Mouse (Mus musculus) limb, embryonic 12.5 days (tissue): ENCODE results near the gene Elavl2. TPM values are rescaled to one million over a fixed set of nuclear protein-coding genes. Genes with fewer than 3 reads are reported as not detected.
"Not testable (repeated sequence)": the region's sequence is repeated elsewhere in the genome, so short reads cannot be mapped to it uniquely, and the experiment has no call there.

Experiments used
- ATAC-seq: fragments of 200-750 bp; cut with Nextera tagmentation; 2 replicates; pipeline ENCODE4 v1.8.0; 2017; ENCODE audit warnings: low read depth, moderate TSS enrichment; ENCODE audit not compliant: insufficient number of reproducible peaks, insufficient read depth, low FRiP score, low TSS enrichment
- H3K27ac ChIP-seq: fragments of 300-500 bp; sonication (generic); 2 replicates; pipeline ENCODE4 v1.5.1; 2016; ENCODE audit warnings: mild to moderate bottlenecking, moderate library complexity
- H3K27me3 ChIP-seq: fragments of 300-500 bp; sonication (generic); 2 replicates; pipeline ENCODE4 v1.6.1; 2016; ENCODE audit warnings: mild to moderate bottlenecking, moderate library complexity
- H3K36me3 ChIP-seq: fragments of 300-500 bp; sonication (generic); 2 replicates; pipeline ENCODE4 v1.6.1; 2016; ENCODE audit warnings: mild to moderate bottlenecking, moderate library complexity
- H3K4me1 ChIP-seq: fragments of 300-500 bp; sonication (generic); replicated peaks from 2 replicates; pipeline ENCODE4 v1.6.1; 2016
- H3K4me2 ChIP-seq: fragments of 300-500 bp; sonication (generic); 2 replicates; pipeline ENCODE4 v1.6.1; 2016; ENCODE audit warnings: mild to moderate bottlenecking, moderate library complexity
- H3K4me3 ChIP-seq: fragments of 300-500 bp; sonication (generic); replicated peaks from 2 replicates; pipeline ENCODE4 v1.5.1; 2016; ENCODE audit warnings: mild to moderate bottlenecking
- H3K9ac ChIP-seq: fragments of 300-500 bp; sonication (generic); replicated peaks from 2 replicates; pipeline ENCODE4 v1.6.1; 2016; ENCODE audit warnings: mild to moderate bottlenecking, moderate library complexity
- H3K9me3 ChIP-seq: fragments of 300-500 bp; sonication (generic); 2 replicates; pipeline ENCODE4 v1.6.1; 2016; ENCODE audit warnings: mild to moderate bottlenecking, moderate library complexity
- WGBS: fragments of 180-500 bp; shearing (Covaris S2); methylation state at CpG from one replicate; pipeline ENCODE4 v1.1.7; 2016; 5-methylcytosine and 5-hydroxymethylcytosine counted together
- polyA plus RNA-seq: library from polyadenylated mRNA; unstranded; fragments of >200 nt; fragmentation: Nextera tagmentation; extraction: Ambion mirVana; gene quantifications from 2 replicates; pipeline ENCODE4 v1.2.1, GENCODE M21; 2016

The Elavl2 gene
- polyA plus RNA-seq, 1 experiment from 2014 or later, result 4.7 TPM

DNA sequence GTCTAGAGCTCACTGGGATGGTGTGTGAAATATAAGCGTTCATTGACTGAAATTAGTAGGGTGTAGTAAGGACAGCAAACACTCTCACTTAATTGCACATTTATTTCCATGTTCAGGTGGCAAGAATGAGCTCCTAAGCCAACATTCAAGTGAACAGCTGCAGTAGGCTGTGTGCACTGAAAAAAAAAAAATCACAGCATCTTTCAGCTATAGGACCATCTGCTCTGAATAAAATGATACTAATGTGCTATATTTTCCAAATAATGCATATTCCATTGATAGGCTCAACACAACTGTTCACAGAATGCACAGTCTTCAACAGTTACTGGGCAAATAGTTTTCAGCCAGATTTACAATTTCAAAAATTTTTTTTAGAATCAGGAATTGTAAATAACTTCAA, 89.8 kb downstream of the Elavl2 start:
- Histone ChIP-seq H3K9me3 (no peaks in the 10 kb centered on the region), H3K9ac (no peak overlapping the region), H3K36me3 (no peaks in the 10 kb centered on the region), H3K27me3 (no peaks in the 10 kb centered on the region), H3K27ac (no peak overlapping the region), H3K4me3 (no peak overlapping the region), H3K4me1 (no peaks in the 10 kb centered on the region), H3K4me2 (no peak overlapping the region)
- WGBS, result 87% methylated on average over 1 of the region's 1 CpGs
- no peak for ATAC-seq

- 0 out of 2 replicates have a peak, but pooled peaks have one; percentile 26 for ATAC-seq
- Histone ChIP-seq H3K4me3 (no peak overlapping the region), H3K9ac (no peak overlapping the region), H3K36me3 (no peaks in the 10 kb centered on the region), H3K9me3 (no peaks in the 10 kb centered on the region), H3K27me3 (no peaks in the 10 kb centered on the region), H3K27ac (no peak overlapping the region), H3K4me1 (peaks cover 10% of the 10 kb centered on the region; the same call in 1 of the 2 replicates), H3K4me2 (no peak overlapping the region)
Observed at GRCm38 (mm10) chr4:91297706-91298105, 102.9 kb downstream of the Elavl2 start.

DNA sequence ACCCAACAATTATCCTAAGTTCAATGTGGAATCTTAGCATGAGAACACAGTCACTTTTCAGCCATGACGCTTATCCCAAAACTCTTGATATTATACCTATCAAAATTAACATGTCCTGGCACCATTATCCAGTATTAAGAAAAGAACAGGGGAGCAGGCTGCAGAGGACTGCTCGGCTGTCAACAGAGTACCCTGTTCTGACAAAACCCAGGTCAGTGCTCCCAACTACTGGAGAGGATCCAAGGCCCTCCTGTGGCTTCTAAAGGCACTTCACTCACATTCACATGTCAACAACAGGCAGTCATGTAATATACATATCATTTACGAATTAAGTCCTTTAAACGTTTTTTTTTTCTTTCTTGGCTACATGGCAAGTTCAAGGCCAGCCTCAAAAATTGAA, 105.3 kb downstream of the Elavl2 start:
- H3K9me3 ChIP-seq, result no peaks in the 10 kb centered on the region
- no peak overlapping the region for H3K27ac ChIP-seq
- no peak for ATAC-seq
- H3K4me2 ChIP-seq, result no peak overlapping the region
- 74% methylated on average over 4 of the region's 4 CpGs for WGBS
- no peak overlapping the region for H3K9ac ChIP-seq
- H3K4me1 ChIP-seq, result peaks cover 13% of the 10 kb centered on the region; the same call in 1 of the 2 replicates
- no peaks in the 10 kb centered on the region for H3K36me3 ChIP-seq
- H3K4me3 ChIP-seq, result no peak overlapping the region
- H3K27me3 ChIP-seq, result no peaks in the 10 kb centered on the region

DNA sequence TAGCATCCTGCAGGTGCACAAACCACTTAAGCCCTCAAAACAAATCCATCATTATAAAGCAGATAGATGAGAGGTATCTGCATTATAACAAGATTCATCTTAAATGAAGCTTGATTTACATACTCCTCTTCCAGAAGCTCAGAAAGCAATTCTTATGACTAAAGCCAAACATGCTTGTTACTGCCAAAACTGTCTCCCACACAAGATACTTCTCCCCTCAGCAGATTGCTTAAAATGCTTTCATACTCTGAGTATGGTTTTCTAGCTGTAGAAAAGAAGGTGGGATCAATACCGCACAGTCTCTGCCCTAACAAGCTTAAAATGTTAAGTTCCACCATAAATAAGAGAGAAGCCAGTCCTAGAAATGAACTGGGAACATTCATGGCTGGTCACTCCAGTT, 109.1 kb downstream of the Elavl2 start:
- no peak overlapping the region for H3K4me2 ChIP-seq
- WGBS, result 66% methylated on average over 1 of the region's 1 CpGs
- no peaks in the 10 kb centered on the region for H3K36me3 ChIP-seq
- H3K27ac ChIP-seq, result no peak overlapping the region
- no peak for ATAC-seq
- H3K9ac ChIP-seq, result no peak overlapping the region
- no peaks in the 10 kb centered on the region for H3K27me3 ChIP-seq
- no peaks in the 10 kb centered on the region for H3K9me3 ChIP-seq
- no peak overlapping the region for H3K4me3 ChIP-seq
- H3K4me1 ChIP-seq, result peaks cover 14% of the 10 kb centered on the region

DNA sequence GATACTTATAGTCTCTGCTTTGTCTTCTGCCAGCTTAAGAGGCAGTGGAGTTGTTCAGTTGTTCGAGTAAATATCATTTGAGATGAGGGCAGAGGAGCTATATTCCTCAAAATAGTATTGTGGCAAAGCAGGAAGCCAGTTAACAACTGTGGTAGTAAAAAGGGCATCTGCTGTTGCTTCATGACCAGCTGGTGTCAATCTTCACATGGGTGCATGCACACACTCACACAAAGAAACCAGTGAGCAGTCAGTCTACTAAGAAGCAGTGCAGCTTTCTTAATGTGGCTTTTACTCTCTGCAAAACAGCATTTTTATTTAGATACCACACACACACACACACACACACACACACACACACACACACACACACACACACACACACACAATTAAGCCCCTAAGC, 110.2 kb downstream of the Elavl2 start:
- Histone ChIP-seq H3K9ac (no peak overlapping the region), H3K4me3 (no peak overlapping the region), H3K9me3 (no peaks in the 10 kb centered on the region), H3K36me3 (no peaks in the 10 kb centered on the region), H3K4me1 (peaks cover 14% of the 10 kb centered on the region), H3K27ac (no peak overlapping the region), H3K27me3 (no peaks in the 10 kb centered on the region), H3K4me2 (no peak overlapping the region)
- 45% methylated on average over 1 of the region's 1 CpGs for WGBS
- no peak for ATAC-seq

DNA sequence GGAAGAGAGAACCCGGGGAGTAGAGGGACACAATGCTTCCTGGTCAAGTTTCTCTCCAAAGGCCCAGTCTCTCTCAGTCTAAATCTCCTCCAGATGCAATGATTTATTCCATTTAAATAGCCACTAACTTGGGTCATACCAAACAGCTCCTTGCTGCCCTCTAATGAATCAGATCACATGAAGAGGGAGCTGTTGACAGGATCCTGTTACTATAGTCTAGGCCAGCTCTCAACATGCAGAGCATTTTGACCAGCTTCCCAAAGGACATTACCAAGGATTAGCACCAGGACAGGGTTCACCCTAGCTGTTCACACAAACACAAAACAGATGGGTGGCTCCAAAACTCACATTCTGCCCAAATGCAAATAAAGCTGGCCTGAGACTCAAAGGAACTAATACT, 111.4 kb downstream of the Elavl2 start:
- no peak for ATAC-seq
- H3K27me3 ChIP-seq, result no peaks in the 10 kb centered on the region
- peaks cover 14% of the 10 kb centered on the region for H3K4me1 ChIP-seq
- WGBS, result 21% methylated on average over 1 of the region's 1 CpGs
- H3K36me3 ChIP-seq, result no peaks in the 10 kb centered on the region
- no peaks in the 10 kb centered on the region for H3K9me3 ChIP-seq
- H3K4me3 ChIP-seq, result no peak overlapping the region
- H3K27ac ChIP-seq, result no peak overlapping the region
- no peak overlapping the region for H3K4me2 ChIP-seq
- H3K9ac ChIP-seq, result no peak overlapping the region

DNA sequence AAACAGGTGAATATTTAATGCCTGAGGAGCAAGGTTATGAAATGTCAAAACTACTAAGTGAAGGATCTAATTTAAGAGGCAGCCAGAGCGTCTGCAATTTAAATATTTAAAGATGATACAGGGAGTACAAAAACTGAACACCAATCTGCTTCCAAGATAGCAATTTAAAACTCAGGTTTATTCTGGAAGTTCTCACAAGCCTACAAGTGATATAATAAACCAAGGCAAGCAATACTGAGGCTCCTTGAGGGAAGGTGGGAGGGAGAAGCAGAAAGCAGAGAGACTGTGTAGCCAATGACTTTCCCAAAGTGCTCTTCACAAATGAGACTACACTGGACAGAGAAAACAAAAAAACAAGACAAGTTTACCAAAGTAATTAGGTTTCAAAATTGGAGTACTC, 132.2 kb downstream of the Elavl2 start:
- Histone ChIP-seq H3K9ac (no peak overlapping the region), H3K27me3 (no peaks in the 10 kb centered on the region), H3K4me3 (no peak overlapping the region), H3K4me1 (no peaks in the 10 kb centered on the region), H3K9me3 (no peaks in the 10 kb centered on the region), H3K4me2 (no peak overlapping the region), H3K27ac (no peak overlapping the region), H3K36me3 (no peaks in the 10 kb centered on the region)
- ATAC-seq, result no peak
- 90% methylated on average over 1 of the region's 1 CpGs for WGBS

DNA sequence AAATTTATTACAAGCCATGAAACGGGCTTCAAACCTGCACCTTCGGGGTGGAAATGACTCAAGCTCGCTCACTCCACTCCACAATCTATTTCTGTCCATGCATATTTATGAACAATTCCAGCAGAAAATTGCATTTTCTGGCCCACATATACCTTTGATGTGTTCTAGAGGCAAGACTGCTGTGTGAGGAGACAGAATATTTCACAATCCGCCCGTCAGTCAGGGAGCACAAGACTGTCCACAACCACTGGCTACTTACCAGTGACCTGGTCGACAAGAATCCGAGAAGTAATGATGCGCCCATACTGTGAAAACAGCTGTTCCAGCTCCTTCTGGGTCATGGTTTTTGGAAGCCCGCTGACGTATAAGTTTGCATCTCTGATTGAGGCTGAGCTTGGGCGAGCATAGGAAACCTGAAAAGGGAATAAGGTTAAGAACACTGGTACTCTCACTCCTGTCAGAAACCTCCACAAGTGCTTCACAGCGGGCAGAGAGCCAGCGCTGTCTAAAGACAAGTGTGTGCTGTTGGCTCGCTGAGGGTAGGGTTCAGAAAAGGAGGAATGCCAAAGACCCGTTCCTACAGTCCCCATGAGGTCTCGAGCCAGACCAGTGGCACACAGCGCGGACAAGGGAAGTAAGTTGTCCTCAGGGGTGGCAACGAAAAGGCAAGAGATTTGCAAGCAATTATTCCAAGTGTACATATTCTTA, 136.7 kb downstream of the Elavl2 start:
- Histone ChIP-seq H3K4me3 (no peak overlapping the region), H3K27ac (no peak overlapping the region), H3K9me3 (no peaks in the 10 kb centered on the region), H3K9ac (no peak overlapping the region), H3K4me1 (no peaks in the 10 kb centered on the region; the same call in 1 of the 2 replicates), H3K36me3 (no peaks in the 10 kb centered on the region), H3K27me3 (no peaks in the 10 kb centered on the region), H3K4me2 (no peak overlapping the region)
- WGBS, result 90% methylated on average over 19 of the region's 19 CpGs
- ATAC-seq, result no peak

GRCm38 (mm10) chr4:91262839-91263238, 137.7 kb downstream of the Elavl2 start:
- H3K9ac ChIP-seq, result no peak overlapping the region
- 65% methylated on average over 8 of the region's 8 CpGs for WGBS
- no peak overlapping the region for H3K4me2 ChIP-seq
- no peaks in the 10 kb centered on the region for H3K36me3 ChIP-seq
- H3K4me3 ChIP-seq, result no peak overlapping the region
- H3K27ac ChIP-seq, result no peak overlapping the region
- H3K27me3 ChIP-seq, result no peaks in the 10 kb centered on the region
- no peaks in the 10 kb centered on the region for H3K9me3 ChIP-seq
- ATAC-seq, result no peak
- H3K4me1 ChIP-seq, result no peaks in the 10 kb centered on the region; the same call in 1 of the 2 replicates

- WGBS, result 92% methylated on average over 4 of the region's 4 CpGs
- H3K27me3 ChIP-seq, result no peaks in the 10 kb centered on the region
- H3K4me1 ChIP-seq, result no peaks in the 10 kb centered on the region; the same call in 1 of the 2 replicates
- no peak overlapping the region for H3K27ac ChIP-seq
- ATAC-seq, result no peak
- H3K36me3 ChIP-seq, result no peaks in the 10 kb centered on the region
- no peak overlapping the region for H3K9ac ChIP-seq
- no peak overlapping the region for H3K4me2 ChIP-seq
- H3K4me3 ChIP-seq, result no peak overlapping the region
- no peaks in the 10 kb centered on the region for H3K9me3 ChIP-seq
Observed at GRCm38 (mm10) chr4:91260622-91261021, 140.0 kb downstream of the Elavl2 start.

- WGBS, result 67% methylated on average over 1 of the region's 1 CpGs
- ATAC-seq, result no peak
- H3K4me2 ChIP-seq, result no peak overlapping the region
- H3K27ac ChIP-seq, result no peak overlapping the region
- H3K4me1 ChIP-seq, result no peaks in the 10 kb centered on the region
- no peaks in the 10 kb centered on the region for H3K36me3 ChIP-seq
- H3K27me3 ChIP-seq, result no peaks in the 10 kb centered on the region
- no peak overlapping the region for H3K9ac ChIP-seq
- H3K9me3 ChIP-seq, result no peaks in the 10 kb centered on the region
- H3K4me3 ChIP-seq, result no peak overlapping the region
Observed at GRCm38 (mm10) chr4:91248650-91249049, 151.9 kb downstream of the Elavl2 start.

- not testable (repeated sequence) for H3K4me2 ChIP-seq, H3K36me3 ChIP-seq, H3K4me3 ChIP-seq, H3K4me1 ChIP-seq, H3K9me3 ChIP-seq, H3K27me3 ChIP-seq, H3K27ac ChIP-seq, ATAC-seq, H3K9ac ChIP-seq
- WGBS, result 82% methylated on average over 4 of the region's 8 CpGs
Observed at GRCm38 (mm10) chr4:91245136-91245535, 155.4 kb downstream of the Elavl2 start.
